Mouse (Mus musculus): ENCODE data around the gene Piwil1. TPM values are rescaled to one million over a fixed set of nuclear protein-coding genes. Genes with fewer than 3 reads are reported as not detected.

Piwil1 gene
- total RNA-seq (2012; rRNA removed) (not detected in 2 replicates), total RNA-seq (2014; rRNA removed) (not detected in 2 replicates), polyA plus RNA-seq (2012; ENCODE audit: insufficient read length, low read depth) (not detected in 2 replicates)

GRCm38 (mm10) chr5:128702224-128702623 is at the start of gene Piwil1:
Piwil1 (plus strand) TSS chr5:128702524.
- Histone ChIP-seq H3K79me2 (replicated peaks; ENCODE audit: control insufficient read depth, extremely low read depth, insufficient read depth, poor library complexity, severe bottlenecking) (no peaks in the 10 kb centered on the region), H3K9me3 (replicated peaks; ENCODE audit: low read length) (peaks cover 86% of the 10 kb centered on the region), H3K36me3 (replicated peaks in 1 of 2; ENCODE audit: control insufficient read depth in 1 of 2, insufficient read depth in 1 of 2, low read length in 1 of 2) (no peaks in the 10 kb centered on the region), H3K4me3 (replicated peaks in 1 of 3; ENCODE audit: low read depth in 2 of 3, low read length in 2 of 3, poor library complexity in 1 of 3) (no peak within 1 kb of the TSS), H3K4me1 (ENCODE audit: control insufficient read depth in 1 of 2, insufficient read depth in 2 of 2) (no peaks in the 10 kb centered on the region), H3K4me2 (ENCODE audit: insufficient read depth, low read depth, poor library complexity, severe bottlenecking) (no peak within 1 kb of the TSS), H3K27ac (ENCODE audit: insufficient read depth, low read depth) (no peak within 1 kb of the TSS), H3K9ac (ENCODE audit: insufficient read depth, low read depth) (no peak within 1 kb of the TSS), H3K27me3 (replicated peaks) (no peaks in the 10 kb centered on the region)
- in situ Hi-C loops (cut with MboI; ENCODE audit: low pct_ligation_motif_present, low pct_unique_long_range_greater_than_20kb, low sequenced_read_pairs) = no loop called here
- no peak for DNase-seq (ENCODE audit: extremely low read depth)
- TF ChIP-seq EP300 (IDR thresholded peaks at IDR 0.05; ENCODE audit: low read length) (no peak), RCOR1 (conservative IDR thresholded peaks at IDR 0.05; ENCODE audit: low read depth, low read length) (no peak), CTCF (conservative IDR thresholded peaks at IDR 0.05 in 1 of 2, IDR thresholded peaks at IDR 0.05 in 1 of 2; ENCODE audit: low read depth in 2 of 2, low read length in 2 of 2) (no peak), BHLHE40 (IDR thresholded peaks at IDR 0.05; ENCODE audit: low read depth, low read length) (no peak), JUN (IDR thresholded peaks at IDR 0.05; ENCODE audit: insufficient read depth, low read depth, low read length) (no peak), TCF12 (IDR thresholded peaks at IDR 0.05; ENCODE audit: low read depth, low read length) (no peak), TBP (conservative IDR thresholded peaks at IDR 0.05; ENCODE audit: low read depth, low read length) (no peak), KAT2A (IDR thresholded peaks at IDR 0.05; ENCODE audit: insufficient replicate concordance, low read length) (no peak), ZKSCAN1 (IDR thresholded peaks at IDR 0.05; ENCODE audit: borderline replicate concordance, low read depth, low read length) (no peak), PAX5 (IDR thresholded peaks at IDR 0.05; ENCODE audit: low read length) (no peak), CHD2 (IDR thresholded peaks at IDR 0.05; ENCODE audit: low read length) (no peak), POLR2AphosphoS2 (IDR thresholded peaks at IDR 0.05; ENCODE audit: low read depth, low read length) (no peak), SIN3A (IDR thresholded peaks at IDR 0.05; ENCODE audit: low read length) (no peak), UBTF (IDR thresholded peaks at IDR 0.05; ENCODE audit: low read depth, low read length) (no peak), HCFC1 (IDR thresholded peaks at IDR 0.05; ENCODE audit: low read depth, low read length) (no peak), ELF1 (IDR thresholded peaks at IDR 0.05; ENCODE audit: low read depth, low read length) (no peak), ZC3H11A (IDR thresholded peaks at IDR 0.05; ENCODE audit: low read depth, low read length) (no peak)
- dilution Hi-C loops (cut with MboI; ENCODE audit: extremely low pct_ligation_motif_present, extremely low pct_unique_long_range_greater_than_20kb, low sequenced_read_pairs) = no loop called here

- H3K27ac ChIP-seq (ENCODE audit: insufficient read depth, low read depth) = no peak overlapping the region
- H3K9ac ChIP-seq (ENCODE audit: insufficient read depth, low read depth) = no peak overlapping the region
- H3K9me3 ChIP-seq (replicated peaks; ENCODE audit: low read length) = peaks cover 88% of the 10 kb centered on the region
- H3K4me3 ChIP-seq (replicated peaks in 1 of 3; ENCODE audit: low read depth in 2 of 3, low read length in 2 of 3, poor library complexity in 1 of 3) = no peak overlapping the region
- H3K4me2 ChIP-seq (ENCODE audit: insufficient read depth, low read depth, poor library complexity, severe bottlenecking) = no peak overlapping the region
- no peaks in the 10 kb centered on the region for H3K36me3 ChIP-seq (replicated peaks in 1 of 2; ENCODE audit: control insufficient read depth in 1 of 2, insufficient read depth in 1 of 2, low read length in 1 of 2)
- TF ChIP-seq POLR2A (IDR thresholded peaks at IDR 0.05; ENCODE audit: low read depth, low read length) = no peak
- TF ChIP-seq TCF12 (IDR thresholded peaks at IDR 0.05; ENCODE audit: low read depth, low read length) = no peak
- no peak for TF ChIP-seq MAX (IDR thresholded peaks at IDR 0.05; ENCODE audit: low read length)
- no peak for TF ChIP-seq SMC3 (IDR thresholded peaks at IDR 0.05; ENCODE audit: low read depth, low read length)
- no peak for TF ChIP-seq E2F4 (IDR thresholded peaks at IDR 0.05; ENCODE audit: insufficient replicate concordance, low read depth, low read length)
- no peak for TF ChIP-seq EP300 (IDR thresholded peaks at IDR 0.05; ENCODE audit: low read length)
- TF ChIP-seq HCFC1 (IDR thresholded peaks at IDR 0.05; ENCODE audit: low read depth, low read length) = no peak
- TF ChIP-seq TBP (conservative IDR thresholded peaks at IDR 0.05; ENCODE audit: low read depth, low read length) = no peak
- TF ChIP-seq ETS1 (conservative IDR thresholded peaks at IDR 0.05; ENCODE audit: low read depth, low read length) = no peak
- TF ChIP-seq CTCF (conservative IDR thresholded peaks at IDR 0.05 in 1 of 2, IDR thresholded peaks at IDR 0.05 in 1 of 2; ENCODE audit: low read depth in 2 of 2, low read length in 2 of 2) = no peak
- TF ChIP-seq UBTF (IDR thresholded peaks at IDR 0.05; ENCODE audit: low read depth, low read length) = no peak
- no peak for TF ChIP-seq USF2 (conservative IDR thresholded peaks at IDR 0.05; ENCODE audit: low read depth, low read length)
- TF ChIP-seq POLR2AphosphoS2 (IDR thresholded peaks at IDR 0.05; ENCODE audit: low read depth, low read length) = no peak
- TF ChIP-seq ELF1 (IDR thresholded peaks at IDR 0.05; ENCODE audit: low read depth, low read length) = no peak
- TF ChIP-seq GABPA (IDR thresholded peaks at IDR 0.05; ENCODE audit: insufficient replicate concordance, low read depth, low read length) = no peak
- no peak for TF ChIP-seq MEF2A (IDR thresholded peaks at IDR 0.05; ENCODE audit: borderline replicate concordance, low read depth, low read length)
- no peak for TF ChIP-seq KAT2A (IDR thresholded peaks at IDR 0.05; ENCODE audit: insufficient replicate concordance, low read length)
- TF ChIP-seq ZC3H11A (IDR thresholded peaks at IDR 0.05; ENCODE audit: low read depth, low read length) = no peak
- no peak for DNase-seq (ENCODE audit: extremely low read depth)
- dilution Hi-C loops (cut with MboI; ENCODE audit: extremely low pct_ligation_motif_present, extremely low pct_unique_long_range_greater_than_20kb, low sequenced_read_pairs) = no loop called here
- in situ Hi-C loops (cut with MboI; ENCODE audit: low pct_ligation_motif_present, low pct_unique_long_range_greater_than_20kb, low sequenced_read_pairs) = no loop called here
- no peaks in the 10 kb centered on the region for H3K79me2 ChIP-seq (replicated peaks; ENCODE audit: control insufficient read depth, extremely low read depth, insufficient read depth, poor library complexity, severe bottlenecking)
- H3K4me1 ChIP-seq (ENCODE audit: control insufficient read depth in 1 of 2, insufficient read depth in 2 of 2) = no peaks in the 10 kb centered on the region
- H3K27me3 ChIP-seq (replicated peaks) = no peaks in the 10 kb centered on the region
Measured at GRCm38 (mm10) chr5:128656496-128657135, 45.7 kb upstream of the Piwil1 start.

Measured in CH12.LX (cell line).